Mouse (Mus musculus): ENCODE results near the gene Eno4.
"Not testable (repeated sequence)": the region's sequence is repeated elsewhere in the genome, so short reads cannot be mapped to it uniquely, and the experiment has no call there.

Eno4 gene

DNA sequence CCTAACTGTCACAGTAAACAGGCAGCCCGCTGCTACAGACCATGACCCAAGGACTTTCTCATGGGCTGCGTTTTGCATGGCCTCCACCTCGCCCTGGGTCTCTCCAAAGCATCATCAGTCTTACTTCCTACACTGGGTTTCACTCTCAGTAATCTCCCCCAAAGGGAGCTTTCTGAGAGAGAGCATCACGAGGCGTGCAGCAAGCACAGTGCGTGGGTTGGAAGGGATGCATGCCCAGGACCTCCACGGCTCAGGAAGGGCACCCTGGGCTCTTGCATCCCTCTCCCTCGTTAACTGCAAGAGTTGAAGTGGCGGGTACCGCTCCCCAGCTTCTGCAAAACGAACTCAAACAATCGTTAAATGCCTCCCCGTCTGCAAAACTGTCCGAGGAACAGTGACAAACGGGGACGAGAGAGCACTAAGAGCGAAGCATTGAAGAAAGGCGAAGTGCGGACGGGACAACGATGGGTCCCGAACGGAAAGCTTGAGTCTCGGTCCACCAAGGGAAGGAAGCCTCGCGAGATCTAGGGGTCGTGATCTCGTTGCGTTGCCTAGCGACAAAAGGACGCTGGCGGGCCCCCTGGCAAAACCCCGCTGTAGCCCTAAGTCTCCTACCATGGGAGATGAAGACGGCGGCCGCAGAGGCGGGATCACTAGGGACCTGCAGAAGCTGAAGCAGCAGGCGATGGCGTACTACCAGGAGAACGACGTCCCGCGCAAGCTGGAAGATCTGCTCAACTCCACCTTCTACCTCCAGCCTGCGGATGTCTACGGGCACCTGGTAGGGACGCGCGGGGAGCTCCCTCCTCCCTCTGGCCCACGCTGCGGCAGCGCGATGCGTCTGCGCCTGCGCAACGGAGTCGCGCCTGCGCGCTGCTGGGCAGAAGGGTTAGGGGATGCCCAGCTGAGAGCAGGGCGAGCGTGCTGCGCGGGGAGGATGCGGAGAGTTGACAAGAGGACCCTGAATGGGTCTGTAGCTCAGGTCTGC, at the start of gene Eno4, which contains the start of gene Hspa12a:
TSS of gene Eno4 (plus strand) at position 585 of the 988 bp plus-strand sequence.
TSS of gene Hspa12a (minus strand) at position 814 of the 988 bp plus-strand sequence.
- peak; percentile 93 to 95 for DNase-seq (ENCODE audit: low spot score in 2 of 2)

DNA sequence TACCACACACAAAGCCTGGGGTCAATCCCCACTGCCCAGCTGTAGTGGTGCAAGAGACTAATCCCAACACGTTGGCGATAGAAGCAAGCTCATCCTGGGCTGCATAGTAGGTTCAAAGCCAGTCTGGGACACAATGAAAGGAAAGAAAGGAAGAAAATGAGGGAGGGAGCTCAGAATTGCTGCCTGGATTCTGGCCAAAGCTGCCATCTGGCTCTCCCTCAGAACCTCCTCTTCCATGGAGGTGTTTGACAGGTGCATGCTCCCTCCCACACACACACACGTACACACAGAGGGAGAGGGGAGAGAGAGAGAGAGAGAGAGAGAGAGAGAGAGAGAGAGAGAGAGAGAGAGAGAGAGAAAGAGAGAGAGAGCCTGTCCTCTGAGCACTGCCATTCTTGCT, 47.0 kb upstream of the Eno4 start:
- no peak for DNase-seq (ENCODE audit: low spot score in 2 of 2)

DNA sequence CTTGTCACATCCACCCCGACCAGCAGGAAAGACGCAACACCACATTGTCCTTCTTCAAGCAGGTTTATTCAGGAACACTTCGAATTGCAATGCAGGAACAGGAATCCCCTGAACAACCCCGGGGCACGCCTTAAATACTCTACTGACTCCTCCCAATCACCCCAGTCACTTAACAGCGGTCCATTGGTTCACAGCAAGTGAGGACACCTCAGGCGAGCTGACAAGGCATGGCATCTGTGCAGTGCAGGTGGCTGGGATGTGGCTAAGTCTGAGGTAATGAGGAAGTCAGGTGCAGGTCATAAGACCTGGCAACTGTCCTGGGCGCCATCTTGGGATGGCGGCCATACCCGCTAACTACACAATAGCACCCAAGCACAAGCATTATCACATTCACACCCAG, 42.8 kb upstream of the Eno4 start:
- not testable (repeated sequence) for DNase-seq (ENCODE audit: low spot score in 2 of 2)

DNA sequence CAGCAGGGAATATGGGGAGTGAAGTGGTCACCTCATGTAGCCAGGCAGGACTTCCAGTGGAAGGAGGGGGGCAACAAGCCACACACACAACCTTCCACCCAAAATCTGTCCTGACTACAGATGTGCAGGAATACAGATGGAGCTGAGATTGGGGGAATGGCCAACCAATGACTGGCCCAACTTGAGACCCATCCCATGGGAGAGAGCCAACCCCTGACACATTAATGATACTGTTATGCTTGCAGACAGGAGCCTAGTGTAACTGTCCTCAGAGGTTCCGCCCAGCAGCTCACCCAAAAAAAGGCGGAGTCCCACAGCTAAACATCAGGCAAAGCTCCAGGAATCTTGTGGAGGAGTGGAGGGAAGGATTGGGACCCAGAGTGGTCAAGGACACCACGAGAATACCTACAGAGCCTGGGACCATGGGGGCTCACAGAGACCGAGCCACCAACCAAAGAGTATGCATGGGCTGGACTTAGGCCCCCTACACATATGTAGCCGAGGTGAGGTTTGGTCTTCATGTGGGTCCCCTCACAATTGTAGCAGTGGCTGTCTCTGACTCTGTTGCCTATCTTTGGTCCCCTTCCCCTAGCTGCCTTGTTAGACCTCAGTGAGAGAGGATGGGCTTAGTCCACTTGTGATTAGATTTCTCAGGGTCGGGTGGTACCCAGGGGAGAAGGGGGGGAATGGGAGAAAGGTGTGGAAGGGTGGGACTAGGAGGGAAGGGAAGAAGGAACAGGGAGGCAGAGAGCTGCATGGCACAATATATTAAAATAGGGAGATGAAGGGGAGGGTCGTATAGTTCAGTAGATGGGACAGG, 39.9 kb upstream of the Eno4 start:
- DNase-seq (ENCODE audit: low spot score in 2 of 2), result no peak

DNA sequence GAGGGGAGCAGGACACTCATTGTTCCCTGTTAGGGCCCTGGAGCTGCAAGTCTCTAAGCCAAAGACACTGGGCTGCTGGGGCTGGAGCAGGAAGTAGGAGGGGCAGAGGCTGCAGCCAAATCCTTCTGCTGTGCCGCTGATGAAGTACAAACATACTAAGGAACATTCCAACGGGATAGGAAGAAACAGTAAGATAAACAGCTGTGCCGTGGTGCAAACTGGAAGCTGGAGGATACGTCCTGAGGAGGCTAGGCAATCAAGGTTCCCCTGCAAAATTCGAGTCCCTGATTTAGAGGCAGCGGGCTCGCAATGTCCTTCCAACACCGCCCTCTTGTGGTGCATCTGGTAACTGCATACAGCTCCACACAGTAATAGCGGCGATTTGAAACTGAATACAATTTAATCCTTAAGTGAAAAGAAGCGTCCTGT, 39.3 kb upstream of the Eno4 start:
- peak; percentile 73 to 91 for DNase-seq (ENCODE audit: low spot score in 2 of 2)

DNA sequence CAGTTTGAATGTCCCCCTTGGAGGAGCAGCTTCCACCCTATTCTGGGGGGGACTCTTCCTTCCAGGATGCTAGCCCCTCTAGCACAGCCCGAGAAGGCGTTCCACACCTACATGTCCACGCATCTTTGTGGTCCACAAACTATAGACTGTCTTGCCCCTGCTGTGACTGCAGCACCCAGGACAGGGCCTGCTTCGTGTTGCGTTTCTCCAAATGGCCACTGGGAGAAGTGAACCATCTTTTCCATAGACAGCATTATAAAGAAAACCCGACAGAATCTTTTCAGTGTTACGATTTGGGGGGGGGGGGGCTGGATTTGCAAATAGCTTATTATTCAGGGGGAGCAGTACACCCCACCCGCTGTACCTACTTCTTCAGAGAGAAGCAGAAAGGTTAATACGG, 36.5 kb upstream of the Eno4 start:
- no peak for DNase-seq (ENCODE audit: low spot score in 2 of 2)

DNA sequence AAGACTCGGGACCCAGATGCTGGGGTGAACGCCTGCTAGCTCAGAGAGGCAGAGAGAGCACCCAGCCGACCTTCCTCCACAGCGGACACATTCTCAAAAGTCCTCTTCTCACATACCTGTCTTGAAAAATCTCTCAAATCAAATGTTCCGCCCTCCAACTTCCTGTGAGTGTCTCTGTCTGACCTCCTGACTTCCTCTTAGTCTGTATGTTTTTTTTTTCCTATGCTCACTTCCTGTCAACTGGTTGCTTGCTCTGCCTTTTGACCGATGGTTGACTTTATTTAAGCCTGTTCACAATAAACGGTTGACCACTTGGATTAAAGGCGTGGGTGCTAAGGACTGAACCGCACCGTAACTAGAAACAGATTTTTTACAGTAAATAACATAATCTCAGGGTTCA, 35.2 kb upstream of the Eno4 start:
- no peak for DNase-seq (ENCODE audit: low spot score in 2 of 2)

DNA sequence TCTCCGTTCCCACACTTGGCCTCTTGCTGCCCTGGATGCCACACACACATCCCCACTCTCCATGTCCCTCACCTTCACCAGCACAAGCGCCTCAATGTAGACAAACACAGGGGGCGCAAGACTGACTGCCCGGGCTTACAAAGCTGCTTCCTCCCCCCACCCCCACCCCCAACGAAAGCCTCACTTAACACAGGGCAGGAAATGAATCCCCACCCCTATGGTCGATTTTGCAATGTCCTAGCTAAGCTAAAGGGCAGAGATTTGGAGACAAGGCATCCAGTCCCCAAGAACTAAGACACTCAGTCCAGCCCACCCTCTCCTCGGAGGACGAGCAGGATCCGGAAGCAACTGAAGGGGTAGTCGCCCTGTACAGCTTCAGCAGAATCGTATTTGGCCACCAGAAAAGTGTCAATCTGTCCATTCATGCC, 32.3 kb upstream of the Eno4 start:
- DNase-seq (ENCODE audit: low spot score in 2 of 2), result no peak

DNA sequence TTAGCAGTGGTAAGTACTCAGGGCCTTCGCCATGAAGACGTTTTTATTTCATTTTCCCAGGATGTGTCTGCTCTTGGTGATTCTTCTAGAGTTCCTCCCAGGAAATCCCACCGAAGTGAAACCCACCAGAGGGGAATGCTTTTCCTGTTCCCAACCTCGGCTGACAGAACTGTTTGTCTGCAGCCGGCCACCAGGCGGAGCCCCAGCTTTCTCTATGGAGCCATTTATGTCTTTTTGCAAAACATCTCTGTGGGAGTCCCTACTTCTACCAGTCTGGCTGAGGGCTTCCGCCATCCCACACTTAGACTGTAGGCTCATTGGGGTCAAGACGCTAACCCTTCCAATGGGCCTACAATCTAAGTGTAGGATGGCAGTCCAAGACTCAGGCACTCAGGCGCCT, 31.8 kb upstream of the Eno4 start:
- peak; percentile 60 to 77 for DNase-seq (ENCODE audit: low spot score in 2 of 2)

DNA sequence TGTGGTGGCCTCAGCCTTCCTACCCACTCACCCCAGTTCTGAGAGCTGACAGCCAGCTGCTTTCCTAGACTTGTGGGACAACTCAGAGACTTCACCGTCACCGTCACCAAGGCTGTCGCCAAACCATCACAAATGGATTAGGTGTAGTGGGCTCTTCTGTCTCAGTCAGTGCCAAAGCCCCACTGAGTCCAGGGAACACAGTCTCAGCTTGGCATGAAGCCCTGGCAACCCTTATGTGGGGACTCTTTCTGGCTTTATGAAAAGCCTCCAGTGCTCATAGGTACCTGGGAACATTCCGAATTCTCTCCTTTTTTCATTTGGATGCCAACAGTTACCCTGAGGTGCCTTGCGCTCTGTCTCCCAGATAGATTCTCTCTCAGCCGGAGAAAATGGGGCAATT, 29.9 kb upstream of the Eno4 start:
- no peak for DNase-seq (ENCODE audit: low spot score in 2 of 2)

DNA sequence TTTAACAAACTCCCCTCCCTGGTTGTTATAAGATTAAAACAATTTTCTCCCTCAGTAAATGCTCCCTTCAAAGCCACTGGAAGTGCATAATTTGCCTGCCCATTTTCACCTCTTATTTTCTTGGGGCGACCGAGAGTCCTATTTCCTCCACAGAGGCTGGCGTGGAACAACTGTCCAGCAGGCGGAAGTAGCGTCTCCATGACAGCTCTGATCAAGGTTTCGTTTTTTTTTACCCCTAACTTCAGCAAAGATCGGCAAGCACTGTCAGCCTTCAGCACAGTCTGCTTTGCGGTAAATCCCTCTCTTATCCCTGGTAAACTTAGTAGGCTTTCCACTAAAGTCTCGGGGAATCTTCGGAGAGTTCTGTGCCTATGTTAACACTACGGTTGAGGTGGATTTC, 24.6 kb upstream of the Eno4 start:
- DNase-seq (ENCODE audit: low spot score in 2 of 2), result no peak

DNA sequence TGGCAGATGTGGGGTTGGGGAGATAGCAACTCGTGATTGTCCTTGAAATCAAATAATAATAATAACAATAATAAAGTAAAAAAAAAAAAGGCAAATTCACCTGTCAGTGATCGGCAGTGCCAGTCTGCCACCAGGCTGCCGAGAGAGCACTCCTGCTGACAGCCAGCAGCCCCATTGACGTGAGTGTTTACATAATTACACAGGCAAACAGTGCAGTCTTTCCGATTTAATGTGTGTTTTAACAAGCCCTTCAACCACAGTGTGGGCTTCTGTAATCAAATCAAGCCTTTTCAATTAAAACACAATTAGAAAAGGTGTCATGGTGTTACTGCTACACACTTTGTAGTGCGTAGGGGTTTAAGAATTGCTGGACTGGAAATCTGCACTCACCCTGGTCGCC, 24.1 kb upstream of the Eno4 start:
- no peak for DNase-seq (ENCODE audit: low spot score in 2 of 2)

DNA sequence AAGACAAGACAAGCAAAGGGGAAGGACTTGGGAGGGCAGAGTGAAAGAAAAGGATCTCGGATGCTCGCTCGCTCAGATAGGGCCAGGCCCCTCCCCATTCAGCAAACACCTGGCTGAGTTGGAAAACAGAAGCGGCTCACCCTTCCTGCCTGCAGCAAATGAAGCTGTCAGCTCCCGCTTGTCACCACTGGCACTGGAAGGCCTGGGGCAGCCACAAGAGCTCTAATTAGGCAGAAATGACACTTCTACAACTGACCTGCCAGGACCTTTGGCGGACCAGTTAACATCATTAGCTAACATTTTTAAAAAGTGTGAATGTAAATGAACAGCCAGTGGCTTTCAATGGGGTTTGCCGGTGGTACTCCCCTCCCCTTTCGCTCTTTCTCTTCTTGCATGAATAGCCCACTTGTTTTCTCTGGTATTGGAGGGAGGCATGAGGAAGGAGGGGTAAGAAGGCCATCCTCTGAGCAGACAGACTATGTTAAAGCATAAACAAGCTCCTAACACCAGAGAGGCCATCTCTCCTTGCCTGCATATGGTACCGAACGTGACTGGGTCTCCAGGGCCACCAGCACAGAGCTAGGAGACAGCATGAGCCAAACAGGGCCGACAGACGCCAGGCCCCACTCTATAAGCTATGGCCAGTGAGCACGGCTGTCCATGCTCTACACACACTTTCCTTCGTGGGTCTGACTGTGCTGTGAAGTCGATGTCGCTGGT, 12.0 kb upstream of the Eno4 start:
- no peak for DNase-seq (ENCODE audit: low spot score in 2 of 2)

DNA sequence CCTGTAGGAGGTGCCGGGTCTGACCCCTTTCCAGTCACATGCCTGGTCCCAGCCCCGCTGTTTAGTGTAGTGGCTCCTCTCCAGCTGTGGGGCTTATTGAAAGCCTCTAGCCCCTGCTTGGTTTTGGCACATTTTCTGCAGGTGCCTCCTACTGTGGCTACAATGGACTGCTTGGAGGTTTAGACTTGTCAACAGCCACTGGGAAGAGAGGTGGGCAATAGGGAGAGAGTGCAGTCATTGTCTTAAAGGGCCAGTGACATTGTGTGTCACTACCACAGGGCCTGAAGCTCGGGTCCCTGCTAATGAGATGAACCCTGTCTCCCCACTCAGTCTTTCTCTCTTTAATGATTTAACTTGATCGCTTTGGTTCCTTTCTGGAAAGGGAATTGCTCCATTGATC, 10.2 kb upstream of the Eno4 start:
- DNase-seq (ENCODE audit: low spot score in 2 of 2), result no peak

DNA sequence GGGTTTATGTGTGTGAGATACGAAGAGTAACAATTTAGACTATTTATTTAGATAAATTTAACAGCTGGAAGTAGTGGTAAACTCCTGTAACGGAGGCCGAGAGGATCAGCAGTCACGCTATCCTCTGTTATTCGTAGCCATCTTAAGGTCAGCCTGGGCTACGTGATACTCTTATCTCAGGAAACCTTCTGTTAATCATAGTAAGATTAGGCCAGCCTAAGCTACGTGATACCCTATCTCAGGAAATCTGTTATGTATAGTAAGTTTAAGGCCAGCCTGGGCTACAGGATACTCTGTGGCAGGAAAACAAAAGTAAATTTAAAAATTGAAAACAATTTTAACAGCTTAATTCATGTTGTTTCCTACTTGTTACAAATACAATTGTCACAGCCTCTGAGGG, 2.7 kb downstream of the Eno4 start:
- no peak for DNase-seq (ENCODE audit: low spot score in 2 of 2)

DNA sequence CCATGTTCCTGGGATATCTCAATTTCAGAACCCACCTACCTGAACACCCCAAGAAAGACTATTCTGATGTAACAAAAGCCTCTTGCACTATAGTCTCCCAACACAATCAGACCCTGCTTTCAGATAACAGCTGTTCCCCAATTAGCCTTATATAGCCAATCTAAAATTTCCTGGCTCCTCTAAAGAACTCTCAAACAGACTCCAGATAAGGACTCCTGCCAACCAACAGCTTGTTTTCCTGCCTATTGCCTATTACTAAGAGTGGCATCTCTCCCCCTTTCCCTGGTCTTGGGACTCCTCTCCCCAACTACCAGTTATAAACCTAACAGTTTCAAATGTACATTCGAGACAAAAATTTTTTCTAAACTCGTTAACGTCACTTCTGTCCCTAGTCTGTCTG, 8.3 kb downstream of the Eno4 start:
- no peak for DNase-seq (ENCODE audit: low spot score in 2 of 2)

DNA sequence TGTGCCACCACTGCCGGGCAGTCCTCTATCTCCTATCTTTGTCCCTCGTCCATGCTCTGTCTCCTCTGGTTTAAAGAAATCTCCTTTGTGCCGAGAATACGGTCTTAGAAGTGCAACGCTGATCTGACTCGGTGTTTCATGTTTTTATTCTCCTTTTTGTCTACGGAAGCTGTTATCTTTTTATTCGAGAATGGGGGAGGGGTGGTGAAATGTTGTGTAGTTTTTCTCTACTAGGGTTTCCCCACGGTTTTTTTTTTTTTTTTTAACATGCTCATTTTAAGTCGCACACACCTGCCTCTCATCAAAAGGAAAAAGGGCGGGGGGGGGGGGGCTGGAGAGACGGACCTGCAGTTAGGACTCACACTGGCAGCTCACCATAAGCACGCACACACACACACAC, 9.0 kb downstream of the Eno4 start:
- DNase-seq (ENCODE audit: low spot score in 2 of 2), result no peak

DNA sequence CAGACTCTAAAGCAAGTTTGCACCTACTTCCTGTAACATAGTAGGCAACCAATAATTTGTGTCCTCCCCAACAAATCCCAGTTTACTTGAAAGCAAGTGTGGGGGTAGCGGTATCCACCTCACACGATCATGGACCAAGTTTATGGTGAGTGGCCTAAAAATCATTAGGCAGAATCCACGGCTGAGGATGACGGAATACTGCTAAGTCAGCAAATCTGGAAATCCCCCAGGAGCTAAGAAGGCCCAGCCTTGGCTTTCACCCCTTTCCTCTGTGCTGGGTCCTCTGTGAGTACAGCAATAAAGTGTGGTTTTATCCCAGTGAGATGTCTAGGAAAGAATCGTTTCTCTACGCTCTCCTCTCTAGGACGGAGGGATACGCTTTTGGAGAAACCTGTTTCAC, 11.6 kb downstream of the Eno4 start:
- DNase-seq (ENCODE audit: low spot score in 2 of 2), result no peak

DNA sequence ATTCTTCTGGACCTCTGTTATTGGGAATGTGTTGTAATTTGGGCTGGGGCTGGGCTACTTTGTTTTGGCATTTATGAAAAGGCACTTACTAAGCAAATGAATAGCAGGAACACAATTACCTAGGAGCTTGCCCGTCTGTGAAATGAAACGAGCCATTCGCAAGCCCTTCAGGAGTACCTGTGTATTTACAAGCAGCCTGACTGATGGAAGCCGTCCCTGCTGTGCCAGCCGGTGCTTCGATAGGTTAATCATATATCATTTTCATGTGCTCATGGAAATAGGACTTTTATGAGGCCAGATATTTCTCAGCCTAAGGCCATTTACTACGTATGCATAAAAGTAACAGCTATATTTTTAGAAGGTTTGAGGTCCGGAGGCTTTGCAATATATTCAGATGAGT, 19.8 kb downstream of the Eno4 start:
- no peak for DNase-seq (ENCODE audit: low spot score in 2 of 2)

DNA sequence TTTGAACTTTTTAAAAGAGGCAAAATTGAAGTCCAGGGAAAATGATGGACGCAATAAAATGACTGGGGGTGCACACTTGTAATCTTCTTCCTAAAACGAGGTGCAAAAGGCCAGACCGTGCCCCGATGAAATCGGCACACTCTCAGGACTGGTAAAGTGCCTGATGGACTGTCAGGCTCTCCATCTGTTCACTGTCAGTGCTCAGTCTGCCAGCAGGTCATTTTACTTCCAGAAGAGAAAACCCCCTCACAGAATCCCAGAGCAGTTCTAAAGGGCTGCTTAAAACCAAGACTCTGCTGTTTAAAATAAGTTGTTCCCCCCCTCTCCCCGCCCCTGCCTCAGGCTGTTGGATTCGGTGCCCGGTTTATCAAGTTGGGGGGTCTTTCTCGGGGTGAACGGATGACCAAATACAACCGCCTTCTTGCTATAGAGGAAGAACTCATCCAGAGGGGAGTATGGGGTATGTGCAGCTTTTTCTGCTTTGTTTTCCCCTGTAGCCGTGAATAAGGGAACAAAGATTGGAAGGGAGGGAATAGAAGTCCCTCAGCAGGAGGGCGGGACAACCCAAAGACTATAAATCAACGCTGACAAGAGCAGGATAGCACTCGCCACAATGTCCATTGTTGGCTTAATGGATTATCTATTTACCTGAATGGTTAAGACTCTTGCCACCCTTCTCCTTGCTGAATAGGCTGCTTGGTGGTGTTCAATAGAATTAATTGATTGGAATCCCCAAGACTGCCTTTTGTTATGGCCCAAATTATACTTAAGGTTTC, 25.7 kb downstream of the Eno4 start:
- no peak for DNase-seq (ENCODE audit: low spot score in 2 of 2)

DNA sequence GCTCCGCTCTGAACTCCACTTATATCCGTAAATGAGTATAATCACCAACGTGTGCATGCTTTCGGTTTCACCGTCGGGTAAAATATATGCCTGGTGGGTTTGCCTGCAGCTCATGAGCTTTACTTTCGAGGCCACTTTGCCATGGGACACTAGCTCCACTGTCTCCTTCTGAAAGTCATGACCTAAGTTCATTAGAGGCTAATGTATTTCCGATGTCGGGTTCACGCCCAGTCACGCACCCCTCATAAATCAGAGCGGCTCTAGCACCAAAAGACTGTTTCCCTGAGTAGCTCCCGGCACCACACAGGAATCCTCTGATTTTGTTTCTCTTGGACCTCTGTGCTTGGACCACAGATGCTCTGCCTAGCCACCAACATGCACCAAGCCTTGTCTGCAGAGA, 27.6 kb downstream of the Eno4 start:
- no peak for DNase-seq (ENCODE audit: low spot score in 2 of 2)
